Mouse (Mus musculus): ENCODE measurements around the gene Castor1.
"Not testable (repeated sequence)": the region's sequence is repeated elsewhere in the genome, so short reads cannot be mapped to it uniquely, and the experiment has no call there.

The Castor1 gene

DNA sequence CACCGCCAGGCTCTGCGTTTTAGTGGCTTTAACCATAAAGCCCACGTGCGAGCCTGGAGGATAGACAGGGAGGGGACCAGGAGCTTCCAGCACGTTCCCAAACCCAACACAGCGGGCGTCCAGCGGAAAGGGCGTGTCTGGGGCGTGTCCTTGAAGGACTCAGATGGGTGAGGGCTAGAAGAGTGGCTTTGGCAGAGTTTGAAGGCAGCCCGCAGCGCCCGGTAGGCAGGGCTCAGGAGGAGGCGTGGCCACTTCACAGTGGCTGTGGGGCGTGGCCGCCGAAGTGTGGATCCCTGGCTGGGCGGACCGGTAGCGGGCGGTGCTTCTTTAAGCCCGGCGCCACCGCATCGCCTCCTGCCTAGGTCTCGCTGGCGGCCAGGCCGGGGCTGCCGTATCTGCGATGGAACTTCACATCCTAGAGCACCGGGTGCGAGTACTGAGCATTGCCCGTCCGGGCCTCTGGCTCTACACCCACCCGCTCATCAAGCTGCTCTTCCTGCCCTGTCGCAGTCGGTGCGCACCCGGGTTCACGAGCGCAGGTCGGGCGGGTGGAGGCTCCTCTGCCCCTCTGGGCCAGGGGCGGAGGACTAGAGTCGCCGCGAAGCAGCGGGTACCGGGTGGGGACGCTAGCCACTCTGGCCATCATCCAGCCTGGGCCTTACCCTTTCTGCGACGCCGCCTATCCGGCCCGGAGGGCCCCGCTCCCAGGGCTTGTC is at the start of gene Castor1:
Gene Castor1 (plus strand): TSS at position 312 of the 716 bp plus-strand sequence.
- peak; percentile 52 to 70 for DNase-seq (ENCODE audit: low spot score in 2 of 2)

- peak; percentile 34 to 68 for DNase-seq (ENCODE audit: low spot score in 2 of 2)
Measured at GRCm38 (mm10) chr11:4174586-4174985, 43.4 kb upstream of the Castor1 start.

DNA sequence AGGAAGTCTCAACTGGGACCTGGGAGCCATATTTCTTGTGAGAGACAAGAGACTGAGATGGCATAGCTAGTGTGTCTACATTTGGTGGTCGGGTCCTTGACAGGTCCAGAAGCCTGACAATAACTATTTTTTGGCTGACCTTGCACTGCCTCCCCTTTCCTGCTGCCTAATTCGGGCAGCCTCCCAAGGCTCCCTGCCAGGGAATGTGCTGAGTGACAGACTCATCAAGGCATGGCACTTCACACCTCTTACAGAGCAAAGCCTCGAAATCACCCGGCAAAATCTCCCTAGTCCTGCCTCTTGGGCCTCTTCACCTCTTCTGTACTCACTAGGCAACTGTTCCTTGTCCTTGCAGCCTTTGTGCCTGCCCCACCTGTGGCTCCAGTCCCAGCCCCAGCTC is 40.3 kb upstream of the Castor1 start:
- DNase-seq (ENCODE audit: low spot score in 2 of 2) = no peak

- no peak for DNase-seq (ENCODE audit: low spot score in 2 of 2)
Measured at GRCm38 (mm10) chr11:4182061-4182460, 36.0 kb upstream of the Castor1 start.

DNA sequence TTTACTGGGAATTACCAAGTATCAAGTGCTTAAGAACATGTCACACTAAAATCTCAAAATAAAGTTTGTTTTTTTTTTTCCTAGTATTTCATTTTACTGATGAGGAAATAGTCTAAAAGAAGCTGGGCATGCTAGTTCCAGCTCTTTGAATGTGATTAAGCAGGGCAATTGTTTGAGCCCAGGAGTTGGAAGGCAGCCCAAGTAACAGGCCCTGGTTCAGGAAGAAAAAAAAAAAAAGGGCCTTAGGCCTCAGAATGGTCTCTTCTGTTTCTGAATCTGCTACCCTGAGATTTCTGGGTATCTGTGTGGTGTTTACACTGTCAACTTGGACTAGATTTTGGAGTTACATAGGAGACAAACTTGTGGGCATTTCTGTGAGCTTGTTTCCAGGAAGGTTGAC is 34.5 kb upstream of the Castor1 start:
- DNase-seq (ENCODE audit: low spot score in 2 of 2) = no peak

GRCm38 (mm10) chr11:4184251-4184952 is 33.6 kb upstream of the Castor1 start:
- DNase-seq (ENCODE audit: low spot score in 2 of 2) = no peak

DNA sequence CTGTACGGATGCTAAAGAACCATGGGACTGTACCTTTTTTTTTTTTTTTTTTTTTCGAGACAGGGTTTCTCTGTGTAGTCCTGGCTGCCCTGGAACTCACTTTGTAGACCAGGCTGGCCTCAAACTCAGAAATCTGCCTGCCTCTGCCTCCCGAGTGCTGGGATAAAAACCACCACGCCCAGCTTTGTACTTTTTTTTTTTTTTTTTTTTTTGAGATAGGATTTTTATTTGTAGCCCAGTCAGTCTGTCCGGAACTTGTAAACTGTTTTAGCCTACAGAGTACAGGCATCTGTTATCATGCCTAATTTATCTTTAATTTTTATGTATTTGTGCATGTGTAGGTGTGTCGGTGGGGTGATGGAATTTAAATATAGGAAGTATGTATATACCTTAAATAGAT is 32.5 kb upstream of the Castor1 start:
- DNase-seq (ENCODE audit: low spot score in 2 of 2) = not testable (repeated sequence)

GRCm38 (mm10) chr11:4186486-4187317 is 31.3 kb upstream of the Castor1 start, which contains the start of gene Tbc1d10a:
TSS of gene Tbc1d10a (plus strand) at chr11:4186789.
- peak; percentile 97 to 98 for DNase-seq (ENCODE audit: low spot score in 2 of 2)

DNA sequence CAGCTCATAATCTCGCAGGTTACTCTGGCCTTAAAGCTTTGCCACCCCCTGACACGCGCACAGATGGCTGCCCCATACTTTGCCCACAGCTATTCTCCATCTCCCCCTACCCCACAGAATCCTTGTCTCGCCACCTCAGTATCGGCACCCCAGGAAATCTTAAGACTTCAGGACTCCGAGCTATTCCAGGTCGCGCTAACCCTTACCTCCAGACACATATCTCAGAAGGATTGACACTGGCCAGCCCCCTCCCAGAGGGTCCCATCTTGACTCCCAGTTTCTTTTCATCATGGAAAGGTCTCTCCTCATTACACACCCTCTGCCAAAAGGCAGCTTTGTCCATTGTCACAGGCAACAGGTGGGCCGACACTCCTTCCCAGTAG is 30.7 kb upstream of the Castor1 start:
- no peak for DNase-seq (ENCODE audit: low spot score in 2 of 2)

DNA sequence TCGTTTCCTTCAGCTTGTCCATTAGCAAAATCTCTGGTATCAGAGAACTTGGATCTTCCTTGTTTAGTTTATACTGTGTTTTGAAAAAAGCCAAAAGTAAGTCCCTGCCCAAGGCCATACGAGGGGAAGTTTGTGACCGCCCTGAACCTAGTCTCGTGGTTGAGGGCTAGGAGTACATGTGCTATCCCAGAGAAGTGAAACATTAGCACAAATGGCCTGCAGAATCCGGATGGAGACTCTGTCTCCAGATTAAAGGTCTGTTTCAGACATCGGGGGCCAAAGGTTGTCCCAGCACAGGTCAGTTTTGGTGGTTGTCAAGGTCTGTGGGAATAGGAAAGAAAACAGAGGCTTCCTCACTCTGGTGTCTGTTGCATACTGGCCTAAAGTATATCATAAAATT is 28.8 kb upstream of the Castor1 start:
- no peak for DNase-seq (ENCODE audit: low spot score in 2 of 2)

DNA sequence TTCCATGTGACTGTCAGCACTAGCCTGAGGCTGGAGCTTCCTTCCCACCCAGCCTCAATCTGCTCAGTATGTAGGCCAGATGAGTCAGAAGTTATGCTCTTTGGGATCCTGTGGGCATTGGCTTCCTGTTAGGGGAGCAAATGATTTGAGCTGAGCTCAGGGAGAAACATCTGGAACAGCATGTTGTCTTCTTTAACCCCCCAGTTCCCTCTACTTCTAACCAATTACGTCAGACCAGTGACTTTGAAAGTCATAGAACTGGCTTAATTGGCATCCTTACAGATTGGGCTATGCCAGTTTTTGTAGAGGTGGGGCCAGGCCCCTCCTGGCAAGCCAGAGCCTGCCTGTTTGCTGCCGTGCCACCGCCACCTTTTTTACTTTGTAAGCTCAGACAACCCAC is 27.3 kb upstream of the Castor1 start:
- DNase-seq (ENCODE audit: low spot score in 2 of 2) = no peak

DNA sequence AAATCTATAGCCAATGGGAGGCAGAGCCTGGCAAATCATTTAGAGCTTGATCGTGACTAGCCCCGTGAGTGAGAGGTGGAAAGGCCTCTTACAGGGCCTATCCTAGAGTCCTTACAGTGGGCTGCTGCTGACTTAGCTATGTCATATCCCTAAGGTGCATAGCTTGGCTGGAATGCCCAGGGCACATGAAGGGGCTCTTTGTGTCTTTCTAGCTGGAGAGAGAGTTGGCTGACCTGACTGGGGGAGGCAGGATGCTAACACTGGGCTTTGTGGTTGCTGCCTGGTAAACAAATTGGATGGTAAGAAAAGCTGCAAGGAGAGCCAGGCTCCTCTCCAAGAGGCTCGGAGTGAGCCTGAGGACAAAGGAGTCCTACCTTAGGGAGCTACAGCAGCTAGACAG is 25.3 kb upstream of the Castor1 start:
- no peak for DNase-seq (ENCODE audit: low spot score in 2 of 2)

- DNase-seq (ENCODE audit: low spot score in 2 of 2) = no peak
Measured at GRCm38 (mm10) chr11:4193420-4193819, 24.6 kb upstream of the Castor1 start.

- no peak for DNase-seq (ENCODE audit: low spot score in 2 of 2)
Measured at GRCm38 (mm10) chr11:4195597-4196031, 22.4 kb upstream of the Castor1 start.

DNA sequence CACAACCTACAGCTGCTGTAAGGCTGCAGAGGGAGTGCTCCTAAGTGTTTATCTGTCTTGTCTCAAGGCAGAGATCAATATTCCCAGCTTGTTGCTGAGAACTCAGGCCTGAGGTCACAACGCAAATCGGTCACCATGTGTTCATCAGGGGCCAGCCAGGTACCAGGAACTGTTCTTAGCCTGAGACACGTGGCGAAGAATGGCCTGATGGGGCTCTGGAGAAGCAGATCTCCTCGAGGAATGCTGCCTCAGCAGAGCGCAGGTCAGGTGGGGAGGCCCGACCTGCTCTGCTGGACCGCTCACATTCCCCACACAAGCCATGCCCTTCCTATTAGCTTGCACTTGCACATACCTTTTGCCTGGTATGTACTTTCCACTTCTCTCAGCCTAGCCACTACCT is 21.4 kb upstream of the Castor1 start:
- no peak for DNase-seq (ENCODE audit: low spot score in 2 of 2)

- DNase-seq (ENCODE audit: low spot score in 2 of 2) = no peak
Measured at GRCm38 (mm10) chr11:4197691-4198090, 20.3 kb upstream of the Castor1 start.

- DNase-seq (ENCODE audit: low spot score in 2 of 2) = no peak
Measured at GRCm38 (mm10) chr11:4201981-4202700, 15.9 kb upstream of the Castor1 start.

GRCm38 (mm10) chr11:4202995-4203704 is 14.9 kb upstream of the Castor1 start:
- DNase-seq (ENCODE audit: low spot score in 2 of 2) = no peak

- DNase-seq (ENCODE audit: low spot score in 2 of 2) = no peak
Measured at GRCm38 (mm10) chr11:4203705-4204074, 14.3 kb upstream of the Castor1 start.

GRCm38 (mm10) chr11:4205097-4205655 is 12.8 kb upstream of the Castor1 start:
- DNase-seq (ENCODE audit: low spot score in 2 of 2) = no peak

DNA sequence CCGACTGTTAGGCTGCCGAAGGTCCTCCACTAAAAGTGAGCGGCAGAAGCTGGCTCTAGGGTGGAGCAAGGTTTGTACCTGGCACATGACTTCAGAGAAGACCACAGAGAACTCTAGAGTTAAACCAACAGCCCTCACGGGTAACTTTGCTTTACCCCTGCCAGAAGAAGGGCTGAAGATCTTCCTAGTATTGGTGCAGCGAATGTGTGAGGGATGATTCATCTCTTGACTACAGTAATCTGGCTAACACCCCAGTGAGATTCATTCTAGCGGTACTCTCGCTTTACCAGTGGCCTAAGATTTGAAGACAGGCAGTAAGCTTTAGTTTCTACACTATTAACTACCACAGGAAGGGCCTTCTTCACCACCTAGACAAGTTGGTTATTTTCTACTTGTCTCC is 12.1 kb upstream of the Castor1 start:
- DNase-seq (ENCODE audit: low spot score in 2 of 2) = no peak
